Mouse (Mus musculus) left cerebral cortex, postnatal 36 days (tissue): ENCODE measurements around the gene Cdkl2. TPM values are rescaled to one million over a fixed set of nuclear protein-coding genes. Genes with fewer than 3 reads are reported as not detected.

Source experiments
- DNase-seq, 2 experiments: peaks; one replicate each; pipeline ENCODE4 v3.0.0; 2021 to 2022; ENCODE audit warnings: low spot score in 2 of 2, mixed read lengths in 1 of 2
- intact Hi-C: fragments of 180-260 bp; cut with DNase I; formaldehyde crosslinking; loops from one replicate; pipeline ENCODE4 v1.15.1; 2025
- total RNA-seq, 2 experiments: library from RNA; stranded (reverse); gene quantifications; 2 replicates each; pipeline ENCODE4 v1.2.3; 2021

Cdkl2 gene
- total RNA-seq, 2 experiments from 2014 or later, result 32.7 to 36.5 TPM

GRCm38 (mm10) chr5:92003011-92003410, 40.7 kb downstream of the Cdkl2 start:
- intact Hi-C loops, result loop anchor here (5.0 kb wide), 2 partner anchors 41 to 486 kb away; partner anchors contain the start of genes Parm1 and Rchy1
- no peak for DNase-seq

- no peak for DNase-seq
- intact Hi-C loops, result loop anchor here (5.0 kb wide), 2 partner anchors 38 to 483 kb away; partner anchors contain the start of genes Parm1 and Rchy1
Observed at GRCm38 (mm10) chr5:92000770-92001169, 42.9 kb downstream of the Cdkl2 start.

- intact Hi-C loops, result loop anchor here (10.0 kb wide), 1 partner anchor 530 kb away; no protein-coding TSS in a partner anchor
- peak; percentile 52 to 65 for DNase-seq
Observed at GRCm38 (mm10) chr5:91994546-91994945, 49.1 kb downstream of the Cdkl2 start.

GRCm38 (mm10) chr5:91993061-91993460, 50.6 kb downstream of the Cdkl2 start:
- no peak for DNase-seq
- intact Hi-C loops, result loop anchor here (10.0 kb wide), 1 partner anchor 528 kb away; no protein-coding TSS in a partner anchor

GRCm38 (mm10) chr5:91991191-91991937, 52.3 kb downstream of the Cdkl2 start:
- intact Hi-C loops, result loop anchor here (10.0 kb wide), 1 partner anchor 527 kb away; no protein-coding TSS in a partner anchor

GRCm38 (mm10) chr5:91989261-91989660, 54.4 kb downstream of the Cdkl2 start:
- no peak for DNase-seq
- intact Hi-C loops, result no loop called here

More at GRCm38 (mm10) chr5:91991191-91991937, 52.3 kb downstream of the Cdkl2 start:
- no peak for DNase-seq

- no peak for DNase-seq
- intact Hi-C loops, result no loop called here
Observed at GRCm38 (mm10) chr5:91987799-91988198, 55.9 kb downstream of the Cdkl2 start.

- intact Hi-C loops, result no loop called here
- DNase-seq, result no peak
Observed at GRCm38 (mm10) chr5:91987236-91987635, 56.4 kb downstream of the Cdkl2 start, which contains the start of gene Odaph. TSS of gene Odaph (plus strand) at chr5:91987475.

GRCm38 (mm10) chr5:91985721-91986120, 58.0 kb downstream of the Cdkl2 start:
- intact Hi-C loops, result no loop called here
- no peak for DNase-seq

GRCm38 (mm10) chr5:91983490-91983889, 60.2 kb downstream of the Cdkl2 start:
- no peak for DNase-seq
- intact Hi-C loops, result no loop called here

- intact Hi-C loops, result no loop called here
- DNase-seq, result no peak
Observed at GRCm38 (mm10) chr5:91981176-91981840, 62.4 kb downstream of the Cdkl2 start.

- intact Hi-C loops, result no loop called here
- DNase-seq, result no peak
Observed at GRCm38 (mm10) chr5:91977397-91977770, 66.3 kb downstream of the Cdkl2 start.

GRCm38 (mm10) chr5:91976566-91977396, 66.9 kb downstream of the Cdkl2 start:
- intact Hi-C loops, result no loop called here
- no peak for DNase-seq

- intact Hi-C loops, result no loop called here
- no peak for DNase-seq
Observed at GRCm38 (mm10) chr5:91975758-91976157, 67.9 kb downstream of the Cdkl2 start.

GRCm38 (mm10) chr5:91974002-91974401, 69.7 kb downstream of the Cdkl2 start:
- no peak for DNase-seq
- intact Hi-C loops, result no loop called here

- intact Hi-C loops, result no loop called here
- no peak for DNase-seq
Observed at GRCm38 (mm10) chr5:91972046-91972445, 71.6 kb downstream of the Cdkl2 start.

GRCm38 (mm10) chr5:91962639-91963440, 80.8 kb downstream of the Cdkl2 start, which contains the start of gene Rchy1:
TSS of gene Rchy1 (minus strand) at chr5:91963068.
- intact Hi-C loops, result loop anchor here (1.0 to 5.0 kb wide), 3 partner anchors 39 to 174 kb away; partner anchors contain the start of genes G3bp2 and Uso1
- DNase-seq, result peak; percentile 89 to 92

GRCm38 (mm10) chr5:91962259-91962638, 81.4 kb downstream of the Cdkl2 start:
- DNase-seq, result no peak
- intact Hi-C loops, result loop anchor here (5.0 kb wide), 2 partner anchors 40 to 175 kb away; partner anchors contain the start of gene Uso1

GRCm38 (mm10) chr5:91961370-91961769, 82.3 kb downstream of the Cdkl2 start:
- DNase-seq, result no peak

More at GRCm38 (mm10) chr5:91961370-91961769, 82.3 kb downstream of the Cdkl2 start:
- intact Hi-C loops, result loop anchor here (5.0 kb wide), 2 partner anchors 41 to 176 kb away; partner anchors contain the start of gene Uso1
